Mouse (Mus musculus): Measurements from ENCODE around the gene Cc2d1a. TPM values are rescaled to one million over a fixed set of nuclear protein-coding genes. Genes with fewer than 3 reads are reported as not detected.

Gene Cc2d1a
- 17.7 and 18.9 TPM in 2 replicates for total RNA-seq (2012; rRNA removed)

- peak; percentile 97 for DNase-seq (ENCODE audit: low read depth, low spot score)
- peak within 1 kb of the TSS; percentile 72 for H3K9ac ChIP-seq (ENCODE audit: insufficient read depth, low read depth, low read length, poor library complexity, severe bottlenecking)
- peaks cover 3 to 12% of the 10 kb centered on the region in 2 experiments; a peak in 2 of 4 replicates for H3K4me1 ChIP-seq (ENCODE audit: control insufficient read depth in 2 of 2, insufficient read depth in 2 of 2, low read length in 2 of 2, poor library complexity in 1 of 2)
- peak within 1 kb of the TSS; percentile 70 to 77 for H3K4me3 ChIP-seq (ENCODE audit: insufficient read depth in 1 of 2, low read depth in 1 of 2, low read length in 2 of 2, poor library complexity in 1 of 2, severe bottlenecking in 1 of 2)
- H3K36me3 ChIP-seq (ENCODE audit: control insufficient read depth, insufficient read depth, low read length, poor library complexity, severe bottlenecking) = peaks cover 9% of the 10 kb centered on the region; the same call in 1 of the 2 replicates
- no peaks in the 10 kb centered on the region for H3K9me3 ChIP-seq (ENCODE audit: control insufficient read depth, insufficient read depth, low read depth, low read length)
- H3K27ac ChIP-seq (ENCODE audit: insufficient read depth, low read depth, low read length, poor library complexity, severe bottlenecking) = peak within 1 kb of the TSS; percentile 19
- in situ Hi-C loops (cut with MboI; ENCODE audit: low sequenced_read_pairs in 2 of 2, unreplicated experiment in 2 of 2) = no loop called here
- TF ChIP-seq ZC3H11A (IDR thresholded peaks at IDR 0.05; ENCODE audit: borderline replicate concordance, low read depth, low read length) (0 out of 2 replicates have a peak, but pooled peaks have one; percentile 9), MAFK (IDR thresholded peaks at IDR 0.05; ENCODE audit: insufficient read depth, low read depth, low read length) (no peak), CHD2 (IDR thresholded peaks at IDR 0.05; ENCODE audit: low read depth, low read length) (no peak), ZNF384 (IDR thresholded peaks at IDR 0.05; ENCODE audit: low read depth, low read length) (no peak), HCFC1 (IDR thresholded peaks at IDR 0.05; ENCODE audit: borderline replicate concordance, insufficient read depth, low read length) (peak; percentile 98)
Measured at GRCm38 (mm10) chr8:84147769-84148530, at the start of gene Cc2d1a, which contains the start of gene 4930432K21Rik. Gene Cc2d1a, minus strand, starts transcription at chr8:84147936. Gene 4930432K21Rik, plus strand, starts transcription at chr8:84148025.

- no peak for DNase-seq (ENCODE audit: low read depth, low spot score)
- H3K9ac ChIP-seq (ENCODE audit: insufficient read depth, low read depth, low read length, poor library complexity, severe bottlenecking) = peak overlapping the region; percentile 83
- in situ Hi-C loops (cut with MboI; ENCODE audit: low sequenced_read_pairs in 2 of 2, unreplicated experiment in 2 of 2) = no loop called here
- H3K9me3 ChIP-seq (ENCODE audit: control insufficient read depth, insufficient read depth, low read depth, low read length) = no peaks in the 10 kb centered on the region
- TF ChIP-seq HCFC1 (IDR thresholded peaks at IDR 0.05; ENCODE audit: borderline replicate concordance, insufficient read depth, low read length) = no peak
- TF ChIP-seq ZC3H11A (IDR thresholded peaks at IDR 0.05; ENCODE audit: borderline replicate concordance, low read depth, low read length) = no peak
- TF ChIP-seq ZNF384 (IDR thresholded peaks at IDR 0.05; ENCODE audit: low read depth, low read length) = no peak
- no peak for TF ChIP-seq CHD2 (IDR thresholded peaks at IDR 0.05; ENCODE audit: low read depth, low read length)
- TF ChIP-seq MAFK (IDR thresholded peaks at IDR 0.05; ENCODE audit: insufficient read depth, low read depth, low read length) = no peak
- H3K36me3 ChIP-seq (ENCODE audit: control insufficient read depth, insufficient read depth, low read length, poor library complexity, severe bottlenecking) = no peaks in the 10 kb centered on the region; the same call in 1 of the 2 replicates
- peaks cover 7 to 30% of the 10 kb centered on the region in 2 experiments; a peak in 3 of 4 replicates for H3K4me1 ChIP-seq (ENCODE audit: control insufficient read depth in 2 of 2, insufficient read depth in 2 of 2, low read length in 2 of 2, poor library complexity in 1 of 2)
- peak overlapping the region; percentile 66 to 68 for H3K4me3 ChIP-seq (ENCODE audit: insufficient read depth in 1 of 2, low read depth in 1 of 2, low read length in 2 of 2, poor library complexity in 1 of 2, severe bottlenecking in 1 of 2)
- H3K27ac ChIP-seq (ENCODE audit: insufficient read depth, low read depth, low read length, poor library complexity, severe bottlenecking) = peak overlapping the region; percentile 95
Measured at GRCm38 (mm10) chr8:84197141-84197921, 49.6 kb upstream of the Cc2d1a start.

GRCm38 (mm10) chr8:84194224-84194743 is 46.5 kb upstream of the Cc2d1a start:
- Histone ChIP-seq H3K9ac (ENCODE audit: insufficient read depth, low read depth, low read length, poor library complexity, severe bottlenecking) (no peak overlapping the region), H3K4me1 (ENCODE audit: control insufficient read depth in 2 of 2, insufficient read depth in 2 of 2, low read length in 2 of 2, poor library complexity in 1 of 2) (peaks cover 7 to 22% of the 10 kb centered on the region in 2 experiments; a peak in 3 of 4 replicates), H3K36me3 (ENCODE audit: control insufficient read depth, insufficient read depth, low read length, poor library complexity, severe bottlenecking) (no peaks in the 10 kb centered on the region), H3K9me3 (ENCODE audit: control insufficient read depth, insufficient read depth, low read depth, low read length) (no peaks in the 10 kb centered on the region), H3K27ac (ENCODE audit: insufficient read depth, low read depth, low read length, poor library complexity, severe bottlenecking) (peak overlapping the region; percentile 56), H3K4me3 (ENCODE audit: insufficient read depth in 1 of 2, low read depth in 1 of 2, low read length in 2 of 2, poor library complexity in 1 of 2, severe bottlenecking in 1 of 2) (no peak overlapping the region)
- in situ Hi-C loops (cut with MboI; ENCODE audit: low sequenced_read_pairs in 2 of 2, unreplicated experiment in 2 of 2) = no loop called here
- no peak for DNase-seq (ENCODE audit: low read depth, low spot score)
- TF ChIP-seq CHD2 (IDR thresholded peaks at IDR 0.05; ENCODE audit: low read depth, low read length) = 0 out of 2 replicates have a peak, but pooled peaks have one; percentile 1
- no peak for TF ChIP-seq MAFK (IDR thresholded peaks at IDR 0.05; ENCODE audit: insufficient read depth, low read depth, low read length)

- Histone ChIP-seq H3K27ac (ENCODE audit: insufficient read depth, low read depth, low read length, poor library complexity, severe bottlenecking) (peak overlapping the region; percentile 97; the same call in 1 of the 2 replicates), H3K4me1 (ENCODE audit: control insufficient read depth in 2 of 2, insufficient read depth in 2 of 2, low read length in 2 of 2, poor library complexity in 1 of 2) (peaks cover 7 to 19% of the 10 kb centered on the region in 2 experiments; a peak in 3 of 4 replicates), H3K4me3 (ENCODE audit: insufficient read depth in 1 of 2, low read depth in 1 of 2, low read length in 2 of 2, poor library complexity in 1 of 2, severe bottlenecking in 1 of 2) (no peak overlapping the region; a peak in 1 of 4 replicates), H3K9ac (ENCODE audit: insufficient read depth, low read depth, low read length, poor library complexity, severe bottlenecking) (no peak overlapping the region), H3K36me3 (ENCODE audit: control insufficient read depth, insufficient read depth, low read length, poor library complexity, severe bottlenecking) (no peaks in the 10 kb centered on the region), H3K9me3 (ENCODE audit: control insufficient read depth, insufficient read depth, low read depth, low read length) (no peaks in the 10 kb centered on the region)
- TF ChIP-seq ZNF384 (IDR thresholded peaks at IDR 0.05; ENCODE audit: low read depth, low read length) (no peak), HCFC1 (IDR thresholded peaks at IDR 0.05; ENCODE audit: borderline replicate concordance, insufficient read depth, low read length) (no peak), MAFK (IDR thresholded peaks at IDR 0.05; ENCODE audit: insufficient read depth, low read depth, low read length) (no peak), CHD2 (IDR thresholded peaks at IDR 0.05; ENCODE audit: low read depth, low read length) (no peak), ZC3H11A (IDR thresholded peaks at IDR 0.05; ENCODE audit: borderline replicate concordance, low read depth, low read length) (no peak)
- DNase-seq (ENCODE audit: low read depth, low spot score) = no peak
- in situ Hi-C loops (cut with MboI; ENCODE audit: low sequenced_read_pairs in 2 of 2, unreplicated experiment in 2 of 2) = no loop called here
Measured at GRCm38 (mm10) chr8:84193566-84193965, 45.8 kb upstream of the Cc2d1a start.

Measured in ES-E14 (cell line).